Mouse (Mus musculus) limb, embryonic 15.5 days (tissue): ENCODE measurements around the gene Camk1d. TPM values are rescaled to one million over a fixed set of nuclear protein-coding genes. Genes with fewer than 3 reads are reported as not detected.

ENCODE experiments used
- ATAC-seq: fragments of 200-750 bp; cut with Nextera tagmentation; 2 replicates; pipeline ENCODE4 v1.8.0; 2017; ENCODE audit warnings: low read depth, moderate TSS enrichment; ENCODE audit not compliant: insufficient number of reproducible peaks, low FRiP score, low TSS enrichment
- H3K27ac ChIP-seq: fragments of 300-500 bp; sonication (generic); 2 replicates; pipeline ENCODE4 v1.5.1; 2015; ENCODE audit warnings: moderate library complexity, mild to moderate bottlenecking, inconsistent platforms
- H3K27me3 ChIP-seq: fragments of 300-500 bp; sonication (generic); 2 replicates; pipeline ENCODE4 v1.6.1; 2015; ENCODE audit warnings: inconsistent platforms
- H3K36me3 ChIP-seq: fragments of 300-500 bp; sonication (generic); 2 replicates; pipeline ENCODE4 v1.6.1; 2015; ENCODE audit warnings: inconsistent platforms
- H3K4me1 ChIP-seq: fragments of 300-500 bp; sonication (generic); 2 replicates; pipeline ENCODE4 v1.6.1; 2015; ENCODE audit warnings: inconsistent platforms
- H3K4me2 ChIP-seq: fragments of 300-500 bp; sonication (generic); 2 replicates; pipeline ENCODE4 v1.6.1; 2015; ENCODE audit warnings: mild to moderate bottlenecking, inconsistent platforms
- H3K4me3 ChIP-seq: fragments of 300-500 bp; sonication (generic); 2 replicates; pipeline ENCODE4 v1.5.1; 2015; ENCODE audit warnings: mild to moderate bottlenecking, inconsistent platforms
- H3K9ac ChIP-seq: fragments of 300-500 bp; sonication (generic); 2 replicates; pipeline ENCODE4 v1.6.1; 2015; ENCODE audit warnings: inconsistent platforms
- H3K9me3 ChIP-seq: fragments of 300-500 bp; sonication (generic); 2 replicates; pipeline ENCODE4 v1.6.1; 2016; ENCODE audit warnings: inconsistent platforms
- WGBS: fragments of 180-500 bp; shearing (Covaris S2); methylation state at CpG from one replicate; pipeline ENCODE4 v1.1.7; 2015; 5-methylcytosine and 5-hydroxymethylcytosine counted together
- polyA plus RNA-seq: library from polyadenylated mRNA; unstranded; fragments of >200 nt; fragmentation: Nextera tagmentation; extraction: Ambion mirVana; gene quantifications from 2 replicates; pipeline ENCODE4 v1.2.1, GENCODE M21; 2015

Camk1d gene
- polyA plus RNA-seq, 1 experiment from 2014 or later, result 8.4 TPM

DNA sequence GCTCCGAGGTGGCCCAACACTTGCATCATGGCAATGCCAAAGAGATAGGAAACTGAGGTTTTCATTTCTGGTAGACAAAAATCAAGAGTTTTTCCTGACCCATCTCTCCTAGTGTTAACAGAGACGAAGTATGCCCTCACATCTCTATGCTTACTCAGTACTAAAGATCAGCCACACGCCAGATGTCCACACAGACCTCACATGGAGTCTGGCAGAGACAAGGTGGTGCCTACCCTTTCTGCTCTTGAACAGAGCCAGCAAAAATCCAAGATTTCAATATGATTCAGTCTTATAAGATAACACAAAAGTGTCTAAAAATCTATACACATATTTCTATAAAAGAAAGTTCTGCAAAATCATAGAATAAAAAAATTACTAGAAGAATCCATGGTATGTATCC, 227.0 kb downstream of the Camk1d start:
- Histone ChIP-seq H3K4me2 (no peak overlapping the region), H3K4me1 (no peaks in the 10 kb centered on the region), H3K27me3 (no peaks in the 10 kb centered on the region), H3K9ac (no peak overlapping the region), H3K36me3 (no peaks in the 10 kb centered on the region), H3K27ac (no peak overlapping the region), H3K4me3 (no peak overlapping the region), H3K9me3 (no peaks in the 10 kb centered on the region)
- 86% methylated on average over 3 of the region's 3 CpGs for WGBS
- ATAC-seq, result no peak

DNA sequence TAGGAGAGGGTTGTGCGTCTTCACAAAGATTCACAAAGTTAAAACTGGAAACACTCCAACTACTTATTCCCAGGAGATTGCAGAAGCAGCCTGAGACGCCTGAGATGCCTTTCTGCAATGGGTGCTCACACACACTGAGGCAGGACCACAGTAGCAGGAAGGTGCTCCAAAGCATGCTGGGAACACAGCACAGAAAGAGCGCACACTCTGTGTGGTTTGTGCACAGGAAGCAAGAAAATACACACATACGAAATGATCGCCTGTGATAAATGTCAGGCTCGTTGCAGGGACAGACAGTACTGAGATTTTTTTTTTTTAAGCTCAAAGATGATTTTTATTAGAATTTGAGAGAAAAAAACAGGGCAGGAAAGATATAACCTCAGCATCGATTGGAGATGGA, 227.7 kb downstream of the Camk1d start:
- H3K4me1 ChIP-seq, result no peaks in the 10 kb centered on the region
- H3K36me3 ChIP-seq, result no peaks in the 10 kb centered on the region
- 85% methylated on average over 7 of the region's 7 CpGs for WGBS

DNA sequence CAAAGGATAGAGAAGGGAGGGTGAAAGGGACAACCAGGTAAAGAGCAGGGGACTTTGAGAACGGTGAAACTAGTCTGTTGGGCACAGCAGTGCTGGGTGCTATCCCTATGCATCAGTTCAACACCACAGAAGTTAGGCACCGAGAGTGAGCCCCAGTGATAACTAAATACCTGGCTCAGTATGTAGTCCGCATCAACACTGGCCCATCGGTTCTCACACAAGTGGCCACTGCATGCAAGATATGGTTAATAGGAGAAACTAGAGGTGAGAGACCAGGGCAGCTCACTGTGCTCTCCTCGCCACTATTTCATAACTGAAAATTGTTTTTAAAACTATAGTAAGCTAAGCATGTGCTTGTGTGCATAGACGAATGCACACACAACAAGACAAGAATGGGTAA, 228.5 kb downstream of the Camk1d start:
- no peaks in the 10 kb centered on the region for H3K36me3 ChIP-seq
- no peaks in the 10 kb centered on the region for H3K4me1 ChIP-seq
- ATAC-seq, result no peak
- no peaks in the 10 kb centered on the region for H3K27me3 ChIP-seq
- no peak overlapping the region for H3K4me2 ChIP-seq
- 89% methylated on average over 6 of the region's 6 CpGs for WGBS
- H3K4me3 ChIP-seq, result no peak overlapping the region
- H3K9ac ChIP-seq, result no peak overlapping the region
- no peak overlapping the region for H3K27ac ChIP-seq
- no peaks in the 10 kb centered on the region for H3K9me3 ChIP-seq

More for the DNA sequence above, 227.7 kb downstream of the Camk1d start:
- no peak for ATAC-seq
- Histone ChIP-seq H3K4me3 (no peak overlapping the region), H3K27ac (no peak overlapping the region), H3K27me3 (no peaks in the 10 kb centered on the region), H3K9me3 (no peaks in the 10 kb centered on the region), H3K4me2 (no peak overlapping the region), H3K9ac (no peak overlapping the region)

DNA sequence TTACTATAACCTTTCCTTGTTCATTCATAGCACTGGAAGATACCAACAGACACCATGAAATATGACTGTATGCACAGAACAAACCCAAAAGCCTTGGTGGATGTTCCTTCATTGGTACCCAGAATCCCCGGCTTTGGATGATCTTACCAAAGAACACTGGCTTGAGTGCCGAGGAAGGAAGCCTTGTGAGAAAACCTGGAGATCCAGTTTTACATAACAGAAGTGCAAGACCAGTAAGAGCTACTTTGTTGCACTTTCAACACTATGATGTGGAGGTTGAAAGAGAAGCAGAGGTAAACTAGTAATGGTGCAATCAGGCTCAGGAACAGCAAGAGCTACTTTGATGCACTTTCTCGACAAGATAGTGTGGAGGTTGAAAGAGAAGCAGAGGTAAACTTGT, 234.4 kb downstream of the Camk1d start:
- Histone ChIP-seq H3K4me3 (no peak overlapping the region), H3K36me3 (no peaks in the 10 kb centered on the region), H3K9me3 (no peaks in the 10 kb centered on the region), H3K27me3 (no peaks in the 10 kb centered on the region), H3K4me1 (no peaks in the 10 kb centered on the region), H3K4me2 (no peak overlapping the region), H3K27ac (no peak overlapping the region), H3K9ac (no peak overlapping the region)
- WGBS, result 76% methylated on average over 3 of the region's 3 CpGs
- ATAC-seq, result no peak

DNA sequence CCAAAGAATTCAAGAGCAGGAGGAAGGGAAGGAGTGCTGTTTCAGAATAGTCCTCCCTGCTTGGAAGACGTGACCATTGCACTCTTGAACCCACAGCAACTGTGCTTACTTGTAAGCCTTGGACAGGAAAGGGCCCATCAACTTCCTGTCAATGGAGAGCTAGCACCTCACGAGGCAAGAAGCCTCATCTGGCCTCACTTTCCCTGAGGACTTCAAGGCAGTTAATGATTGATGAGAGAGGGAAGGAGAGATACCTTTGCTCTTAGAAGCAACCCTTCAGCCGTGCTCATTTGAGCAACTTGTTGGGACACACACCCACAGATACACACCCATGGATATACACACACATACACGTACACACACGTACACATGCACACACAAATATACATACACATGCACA, 235.6 kb downstream of the Camk1d start:
- no peaks in the 10 kb centered on the region for H3K4me1 ChIP-seq
- no peak overlapping the region for H3K4me2 ChIP-seq
- WGBS, result 80% methylated on average over 5 of the region's 5 CpGs
- no peaks in the 10 kb centered on the region for H3K27me3 ChIP-seq
- H3K9ac ChIP-seq, result no peak overlapping the region
- no peak overlapping the region for H3K4me3 ChIP-seq
- no peak for ATAC-seq
- no peaks in the 10 kb centered on the region for H3K36me3 ChIP-seq
- no peaks in the 10 kb centered on the region for H3K9me3 ChIP-seq
- H3K27ac ChIP-seq, result no peak overlapping the region

DNA sequence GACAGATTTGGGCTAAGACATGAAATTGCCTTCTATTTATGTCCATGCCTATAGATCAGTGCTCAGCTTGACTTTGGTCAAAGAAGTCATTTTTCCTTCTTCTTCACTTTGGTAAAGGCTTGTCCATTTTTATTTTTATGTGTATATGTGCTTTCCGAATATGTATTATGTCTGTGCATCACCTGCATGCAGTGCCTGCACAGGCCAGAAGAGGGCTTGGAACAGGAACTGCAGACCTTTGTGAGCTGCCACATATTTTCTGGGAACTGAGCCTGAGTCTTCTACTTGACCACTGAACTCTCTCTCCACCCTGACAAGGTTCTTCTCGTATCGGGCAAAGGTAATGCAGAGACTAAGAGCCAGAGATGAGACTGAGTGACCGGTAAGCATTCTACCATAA, 236.1 kb downstream of the Camk1d start:
- WGBS, result 94% methylated on average over 4 of the region's 4 CpGs
- Histone ChIP-seq H3K9me3 (no peaks in the 10 kb centered on the region), H3K4me3 (no peak overlapping the region), H3K4me2 (no peak overlapping the region), H3K36me3 (no peaks in the 10 kb centered on the region), H3K27ac (no peak overlapping the region), H3K4me1 (no peaks in the 10 kb centered on the region), H3K27me3 (no peaks in the 10 kb centered on the region), H3K9ac (no peak overlapping the region)
- no peak for ATAC-seq

DNA sequence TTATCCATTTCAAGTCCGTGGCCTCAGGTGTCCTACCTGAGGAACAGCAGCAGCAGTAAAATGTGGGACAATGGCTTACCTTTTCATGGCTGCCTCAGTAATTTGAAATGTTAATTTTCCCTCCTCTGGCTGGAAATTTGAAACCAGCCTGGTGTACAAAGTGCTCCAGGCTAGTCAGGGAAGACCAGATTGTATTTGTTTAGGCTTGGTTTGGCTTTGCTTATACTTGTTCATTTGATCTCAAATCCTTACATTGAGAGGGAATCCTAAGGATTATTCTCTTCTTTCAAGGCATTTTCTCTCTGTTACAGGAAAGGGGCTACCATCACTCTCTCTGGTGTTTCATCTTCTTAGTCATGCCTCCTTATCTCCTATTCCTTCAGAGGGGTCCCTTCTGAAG, 236.8 kb downstream of the Camk1d start:
- ATAC-seq, result no peak

DNA sequence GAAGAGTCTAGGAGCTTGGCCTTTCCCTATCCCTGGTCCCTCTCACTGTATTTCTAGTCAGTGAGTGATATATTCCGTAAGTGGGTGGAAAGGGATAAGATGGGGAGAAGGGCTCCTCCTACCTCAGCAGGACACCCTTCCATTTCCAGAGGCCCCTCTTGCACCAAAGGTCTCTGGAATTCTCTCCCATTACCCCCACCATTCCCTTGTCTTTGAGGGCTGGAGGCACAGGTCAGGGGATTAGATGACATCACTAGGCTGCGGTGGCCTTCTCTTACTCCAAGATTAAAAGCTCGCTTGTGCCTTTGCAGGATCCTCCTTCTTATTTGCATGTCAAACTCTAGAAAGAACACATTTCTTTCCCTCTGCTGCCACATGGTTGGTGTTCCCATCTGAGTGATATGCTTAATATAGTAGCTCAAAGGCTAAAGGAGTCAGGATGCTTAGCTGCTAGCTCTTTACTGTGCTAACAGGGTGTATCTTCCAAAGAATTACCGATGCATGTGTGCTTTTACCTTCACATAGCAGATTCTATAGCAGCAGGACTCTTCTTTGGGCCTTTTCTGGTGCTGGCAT, 244.9 kb downstream of the Camk1d start:
- no peak overlapping the region for H3K4me2 ChIP-seq
- H3K36me3 ChIP-seq, result no peaks in the 10 kb centered on the region
- no peak overlapping the region for H3K4me3 ChIP-seq
- H3K27me3 ChIP-seq, result no peaks in the 10 kb centered on the region
- ATAC-seq, result no peak
- H3K27ac ChIP-seq, result no peak overlapping the region
- H3K4me1 ChIP-seq, result no peaks in the 10 kb centered on the region
- 82% methylated on average over 4 of the region's 4 CpGs for WGBS
- H3K9ac ChIP-seq, result no peak overlapping the region
- no peaks in the 10 kb centered on the region for H3K9me3 ChIP-seq

More for the DNA sequence above, 236.8 kb downstream of the Camk1d start:
- no peaks in the 10 kb centered on the region for H3K4me1 ChIP-seq
- no peak overlapping the region for H3K27ac ChIP-seq
- H3K36me3 ChIP-seq, result no peaks in the 10 kb centered on the region
- no peaks in the 10 kb centered on the region for H3K27me3 ChIP-seq
- H3K9me3 ChIP-seq, result no peaks in the 10 kb centered on the region
- 71% methylated on average over 1 of the region's 1 CpGs for WGBS
- no peak overlapping the region for H3K9ac ChIP-seq
- no peak overlapping the region for H3K4me3 ChIP-seq
- no peak overlapping the region for H3K4me2 ChIP-seq

DNA sequence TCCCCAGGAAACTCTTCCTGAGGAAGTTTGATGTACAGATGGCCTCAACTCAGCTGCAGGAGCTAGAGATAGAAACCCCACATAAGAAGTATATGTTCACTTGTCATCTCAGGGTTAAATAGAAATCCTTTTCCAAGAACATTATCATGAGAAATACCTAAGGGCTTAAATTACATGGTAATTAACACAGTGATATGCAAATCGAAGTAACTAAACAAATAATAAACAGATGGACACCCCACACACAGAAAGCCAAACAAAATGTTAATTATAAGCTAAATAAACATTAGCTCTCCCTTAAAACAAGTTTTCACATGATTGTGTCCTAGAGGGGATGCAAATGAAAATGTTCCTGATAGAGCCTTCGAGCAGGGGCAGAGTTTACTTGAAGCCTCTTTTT, 246.8 kb downstream of the Camk1d start:
- 62% methylated on average over 2 of the region's 2 CpGs for WGBS
- Histone ChIP-seq H3K4me3 (no peak overlapping the region), H3K4me1 (no peaks in the 10 kb centered on the region), H3K27ac (no peak overlapping the region), H3K27me3 (no peaks in the 10 kb centered on the region), H3K9ac (no peak overlapping the region), H3K9me3 (no peaks in the 10 kb centered on the region), H3K36me3 (no peaks in the 10 kb centered on the region), H3K4me2 (no peak overlapping the region)
- no peak for ATAC-seq

DNA sequence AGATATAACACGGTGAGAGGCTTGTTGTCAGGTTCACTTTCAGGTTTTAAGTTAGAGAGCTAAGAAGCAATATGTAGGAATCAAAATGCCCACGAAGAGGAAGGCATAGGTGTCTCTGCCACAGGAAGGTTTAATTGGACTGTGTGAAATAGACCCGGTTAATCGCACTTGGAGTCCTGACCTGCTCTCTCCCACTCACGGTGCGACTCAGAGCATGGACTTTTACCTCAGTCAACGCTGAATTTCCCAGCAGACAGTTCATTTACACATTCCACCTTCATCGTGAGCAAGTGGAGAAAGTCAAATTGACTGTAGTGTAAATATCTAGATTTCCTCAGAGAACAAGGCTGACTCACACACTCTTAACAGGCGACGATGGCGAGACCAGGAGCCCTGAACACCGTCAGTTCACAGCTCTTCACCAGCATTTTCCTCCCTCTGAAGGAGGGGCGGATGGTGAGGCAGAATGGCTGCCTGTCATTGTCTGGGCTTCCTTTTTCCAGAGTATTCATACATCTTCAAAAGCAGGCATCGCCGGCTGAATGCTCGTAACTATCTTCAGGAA, 255.6 kb downstream of the Camk1d start:
- 73% methylated on average over 16 of the region's 16 CpGs for WGBS
- Histone ChIP-seq H3K36me3 (no peaks in the 10 kb centered on the region), H3K27me3 (no peaks in the 10 kb centered on the region), H3K4me2 (no peak overlapping the region), H3K27ac (no peak overlapping the region), H3K4me3 (no peak overlapping the region), H3K9ac (no peak overlapping the region), H3K9me3 (no peaks in the 10 kb centered on the region), H3K4me1 (peaks cover 6% of the 10 kb centered on the region)
- ATAC-seq, result no peak

DNA sequence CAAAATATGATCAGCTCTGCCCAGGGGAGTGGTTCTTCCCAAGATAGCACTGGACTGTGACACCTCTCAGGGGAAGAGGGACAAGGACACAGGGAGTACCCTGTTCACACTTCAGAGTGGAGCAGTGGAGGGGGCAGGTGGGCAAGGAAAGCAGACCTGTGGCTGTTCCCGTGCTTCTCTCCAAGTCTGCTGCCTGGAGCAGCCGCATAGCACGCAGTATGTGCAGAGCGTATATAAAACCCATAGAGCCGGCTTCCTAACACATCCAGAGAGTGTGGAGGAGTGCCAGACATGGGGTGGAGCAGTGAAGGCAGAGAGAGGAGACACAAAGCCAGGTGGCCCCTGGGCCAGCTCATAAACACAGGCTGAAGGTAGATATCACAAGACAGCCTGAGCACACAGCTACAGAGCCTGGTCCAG, 256.2 kb downstream of the Camk1d start:
- Histone ChIP-seq H3K4me2 (no peak overlapping the region), H3K4me3 (no peak overlapping the region), H3K27me3 (no peaks in the 10 kb centered on the region), H3K36me3 (no peaks in the 10 kb centered on the region), H3K9ac (0 out of 2 replicates have a peak overlapping the region, but pooled peaks have one; percentile 4), H3K9me3 (no peaks in the 10 kb centered on the region), H3K4me1 (peaks cover 6% of the 10 kb centered on the region), H3K27ac (no peak overlapping the region)
- ATAC-seq, result peak; percentile 24; the same call in 1 of the 2 replicates
- WGBS, result 50% methylated on average over 5 of the region's 5 CpGs

DNA sequence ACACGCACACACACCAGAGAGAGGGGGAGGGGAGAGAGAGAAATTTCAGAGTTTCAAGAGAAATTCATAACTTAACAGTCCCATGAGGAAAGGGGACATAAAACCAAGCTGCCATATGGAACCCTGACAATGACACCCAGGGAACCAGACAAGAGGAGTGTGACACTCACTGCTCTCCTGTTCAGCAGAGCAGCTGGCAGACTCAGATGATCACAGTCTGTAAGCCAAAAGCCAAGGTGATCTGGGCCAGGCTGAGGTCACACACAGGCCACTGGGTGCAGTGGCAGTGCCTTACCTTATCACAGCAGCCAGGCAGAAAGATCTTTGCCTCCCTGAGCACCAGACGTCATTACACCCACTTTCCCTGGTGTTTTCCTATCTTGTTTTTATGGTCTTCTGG, 258.2 kb downstream of the Camk1d start:
- Histone ChIP-seq H3K4me1 (peaks cover 6% of the 10 kb centered on the region), H3K9me3 (no peaks in the 10 kb centered on the region), H3K4me3 (no peak overlapping the region), H3K27me3 (no peaks in the 10 kb centered on the region), H3K27ac (no peak overlapping the region), H3K36me3 (no peaks in the 10 kb centered on the region), H3K9ac (no peak overlapping the region), H3K4me2 (no peak overlapping the region)
- ATAC-seq, result no peak
- 81% methylated on average over 2 of the region's 2 CpGs for WGBS

DNA sequence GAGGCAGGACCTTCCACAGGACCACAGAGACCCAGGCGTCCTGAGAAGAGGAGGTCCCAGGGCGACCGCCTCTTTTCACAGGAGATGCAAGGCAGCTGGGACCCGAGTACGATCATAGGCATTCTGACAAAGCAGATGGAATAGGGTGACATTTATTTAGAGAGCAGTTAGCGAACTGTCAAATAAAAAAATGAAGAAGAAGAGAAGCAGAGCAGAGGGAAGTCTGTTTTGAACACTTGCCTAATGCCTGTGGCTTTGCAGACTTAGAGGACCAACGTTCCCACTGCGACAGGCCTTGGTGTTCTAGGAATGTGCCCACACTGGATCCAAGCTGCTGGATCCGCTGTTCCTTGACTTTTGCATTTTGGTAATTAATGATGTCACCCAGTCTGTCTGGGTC, 259.5 kb downstream of the Camk1d start:
- no peak overlapping the region for H3K4me2 ChIP-seq
- H3K9me3 ChIP-seq, result no peaks in the 10 kb centered on the region
- no peak overlapping the region for H3K9ac ChIP-seq
- 63% methylated on average over 9 of the region's 9 CpGs for WGBS
- peaks cover 6% of the 10 kb centered on the region for H3K4me1 ChIP-seq
- ATAC-seq, result no peak
- H3K27ac ChIP-seq, result no peak overlapping the region
- H3K36me3 ChIP-seq, result no peaks in the 10 kb centered on the region
- H3K27me3 ChIP-seq, result no peaks in the 10 kb centered on the region
- no peak overlapping the region for H3K4me3 ChIP-seq
